Mouse (Mus musculus) right cerebral cortex, postnatal 36 days (tissue): ENCODE data around the gene Dnah8.

Experiments
- DNase-seq, 2 experiments: peaks; one replicate each; pipeline ENCODE4 v3.0.0; 2022; ENCODE audit warnings: low spot score in 2 of 2, mixed read lengths in 1 of 2

Gene Dnah8

DNA sequence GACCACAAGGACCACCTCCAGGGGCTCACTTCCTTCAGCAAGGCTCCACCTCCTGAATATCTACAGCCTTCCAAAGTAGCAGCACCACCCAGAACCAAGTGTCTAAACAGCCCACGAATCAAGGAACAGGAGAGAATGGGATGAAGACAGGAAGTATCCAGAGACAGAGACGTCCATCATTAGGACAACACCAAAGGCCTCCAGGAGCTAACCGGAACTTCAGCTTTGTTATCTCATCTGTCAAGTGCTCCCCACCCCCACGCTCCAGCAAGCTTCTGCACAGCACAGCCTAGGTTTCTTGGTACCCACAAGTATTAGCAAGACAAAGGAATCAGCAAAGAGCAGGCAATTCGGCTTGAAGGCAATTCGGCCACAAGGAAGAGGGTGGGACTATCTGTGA lies 254.5 kb downstream of the Dnah8 start:
- DNase-seq = no peak

- no peak for DNase-seq
Observed at GRCm38 (mm10) chr17:30880391-30880790, 256.2 kb downstream of the Dnah8 start.

- no peak for DNase-seq
Observed at GRCm38 (mm10) chr17:30881001-30881400, 256.8 kb downstream of the Dnah8 start.

GRCm38 (mm10) chr17:30882206-30882605 lies 258.1 kb downstream of the Dnah8 start:
- no peak for DNase-seq

- DNase-seq = no peak
Observed at GRCm38 (mm10) chr17:30883534-30883933, 259.4 kb downstream of the Dnah8 start.

GRCm38 (mm10) chr17:30892086-30892485 lies 267.9 kb downstream of the Dnah8 start:
- no peak for DNase-seq

DNA sequence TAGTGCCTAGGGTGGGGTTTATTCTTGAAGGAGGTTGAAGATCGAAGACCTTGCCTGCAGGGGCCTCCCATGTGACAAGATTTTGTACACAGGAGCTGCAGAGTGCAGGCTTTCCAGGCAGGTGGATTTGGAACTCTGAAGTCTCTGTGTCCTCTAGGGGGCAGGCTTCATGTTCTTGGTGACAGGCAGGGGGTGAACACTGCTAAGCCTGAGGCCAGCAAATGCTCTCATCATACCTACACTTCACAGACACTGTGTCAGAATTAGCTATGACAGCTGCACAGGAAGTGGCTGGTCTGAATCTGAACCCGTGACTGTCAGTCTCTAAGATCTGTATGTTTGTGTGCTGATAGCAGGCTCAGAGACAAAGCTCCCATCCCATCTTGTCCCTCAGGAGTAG lies 268.6 kb downstream of the Dnah8 start:
- no peak for DNase-seq

DNA sequence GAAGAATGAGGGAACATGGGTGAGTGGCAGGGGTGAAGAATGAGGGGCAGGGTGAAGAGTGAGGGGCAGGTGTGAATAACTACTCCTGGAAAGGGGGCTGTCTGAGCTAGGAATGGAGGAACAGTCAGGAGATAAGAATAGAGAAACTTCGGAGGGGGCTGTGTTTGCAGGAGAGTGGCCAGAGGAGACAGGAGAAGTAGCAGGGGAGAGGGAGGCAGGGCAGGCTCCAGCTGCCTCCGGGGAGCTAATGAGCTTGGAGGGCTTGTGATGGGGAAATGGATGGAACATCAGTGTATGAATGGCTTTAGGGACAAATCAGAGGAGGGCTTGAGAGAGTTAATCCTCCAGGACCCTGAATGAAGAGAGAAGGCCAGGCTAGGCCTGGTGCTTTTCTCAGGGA lies 272.9 kb downstream of the Dnah8 start:
- DNase-seq = no peak

DNA sequence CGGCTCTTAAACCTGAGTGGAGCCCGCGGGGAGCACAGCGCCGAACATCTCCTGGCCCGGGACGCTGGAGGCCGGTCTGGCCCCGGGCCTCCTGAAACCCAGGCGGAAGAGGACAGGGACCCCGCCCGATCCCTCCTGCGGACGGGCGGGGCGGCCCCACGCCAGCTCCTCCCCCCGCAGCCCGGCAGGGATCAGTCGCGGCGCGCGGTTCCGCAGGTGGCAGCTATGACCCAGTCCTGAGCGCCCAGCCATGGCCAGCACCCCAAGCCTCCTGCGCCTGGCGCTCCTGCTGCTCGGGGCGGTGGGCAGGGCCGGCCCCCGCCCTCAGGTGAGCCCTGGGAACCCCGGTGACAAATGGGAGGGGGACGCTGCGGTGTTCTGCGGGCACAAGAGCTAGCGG lies 277.5 kb downstream of the Dnah8 start, which contains the start of gene Glp1r:
TSS of gene Glp1r (plus strand) at position 191 of the 400 bp plus-strand sequence.
- no peak for DNase-seq

DNA sequence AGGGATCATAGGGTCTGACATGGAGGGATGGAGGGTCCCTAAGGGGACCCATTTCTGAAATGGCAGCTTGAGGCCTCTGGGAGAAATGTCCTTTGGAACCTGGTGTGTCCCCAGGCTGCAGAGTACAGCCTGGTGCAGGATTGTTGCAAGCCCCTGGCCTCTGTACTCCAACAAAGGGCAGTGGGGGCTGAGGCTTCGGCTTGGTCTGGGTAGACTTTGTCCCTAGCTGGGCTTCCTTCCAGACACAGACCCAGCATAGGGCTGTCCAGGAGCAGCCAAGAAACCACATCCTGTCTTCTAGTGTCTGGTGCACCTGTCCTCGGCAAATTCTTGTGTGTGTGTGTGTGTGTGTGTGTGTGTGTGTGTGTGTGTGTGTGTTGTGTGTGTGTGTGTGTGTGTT lies 279.9 kb downstream of the Dnah8 start:
- no peak for DNase-seq

DNA sequence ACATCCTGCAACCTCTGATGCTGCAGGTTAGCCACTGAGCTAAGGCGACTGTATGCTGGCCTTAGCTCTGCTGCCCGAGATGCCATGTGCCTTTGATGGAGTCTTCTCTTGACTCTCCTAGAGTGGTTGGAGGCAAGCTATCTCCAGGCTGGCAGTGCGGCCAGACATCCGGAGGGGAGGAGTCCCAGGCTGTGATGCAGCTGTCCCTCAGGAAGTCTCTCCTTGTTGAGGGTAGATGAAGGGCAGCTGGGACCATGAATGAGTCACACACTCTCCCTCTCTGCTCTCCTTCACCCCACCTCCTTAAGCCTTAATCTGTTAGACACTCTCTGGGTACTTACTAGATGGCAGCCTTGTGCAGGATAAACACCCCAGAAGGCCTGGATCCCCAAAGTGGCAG lies 283.4 kb downstream of the Dnah8 start:
- no peak for DNase-seq

- DNase-seq = no peak
Observed at GRCm38 (mm10) chr17:30910866-30911731, 286.9 kb downstream of the Dnah8 start.

DNA sequence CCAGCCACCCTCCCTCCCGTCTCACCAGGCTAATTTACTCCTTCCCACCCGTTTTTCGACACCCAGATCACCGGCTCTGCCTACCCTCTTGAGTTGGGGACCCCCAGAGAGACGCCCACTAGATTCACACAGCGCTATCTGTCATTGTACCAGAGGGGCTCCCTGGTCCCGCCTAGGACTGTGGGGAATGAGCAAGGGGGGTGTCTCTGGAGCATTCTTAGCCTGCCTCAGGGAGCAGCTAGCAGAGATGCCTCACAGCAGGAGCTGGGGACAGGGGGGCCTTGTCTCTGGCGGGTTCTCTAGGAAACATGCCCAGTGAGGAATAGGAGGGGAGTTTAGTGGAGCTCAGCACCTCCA lies 287.6 kb downstream of the Dnah8 start:
- DNase-seq = no peak

DNA sequence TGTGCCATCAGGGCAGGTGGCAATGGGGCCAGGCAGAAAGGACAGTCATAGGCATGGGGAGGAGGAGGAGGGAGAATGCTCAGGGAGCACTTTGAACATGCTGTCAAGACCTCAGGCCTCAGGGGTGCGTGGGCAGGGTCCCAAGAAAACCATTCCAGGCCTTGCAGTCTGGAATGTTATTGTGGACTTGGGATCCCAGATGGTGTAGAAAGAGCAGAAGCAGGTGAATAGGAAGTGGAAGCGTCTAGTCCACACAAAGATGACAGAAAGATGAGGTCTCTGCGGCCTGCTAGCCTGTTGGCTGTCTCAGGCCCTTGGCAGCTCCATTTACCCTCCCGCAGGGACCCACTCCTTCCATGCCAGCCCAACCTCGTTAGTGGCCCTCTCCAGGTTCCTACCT lies 288.4 kb downstream of the Dnah8 start:
- no peak for DNase-seq

GRCm38 (mm10) chr17:30914264-30914663 lies 290.1 kb downstream of the Dnah8 start:
- DNase-seq = no peak

DNA sequence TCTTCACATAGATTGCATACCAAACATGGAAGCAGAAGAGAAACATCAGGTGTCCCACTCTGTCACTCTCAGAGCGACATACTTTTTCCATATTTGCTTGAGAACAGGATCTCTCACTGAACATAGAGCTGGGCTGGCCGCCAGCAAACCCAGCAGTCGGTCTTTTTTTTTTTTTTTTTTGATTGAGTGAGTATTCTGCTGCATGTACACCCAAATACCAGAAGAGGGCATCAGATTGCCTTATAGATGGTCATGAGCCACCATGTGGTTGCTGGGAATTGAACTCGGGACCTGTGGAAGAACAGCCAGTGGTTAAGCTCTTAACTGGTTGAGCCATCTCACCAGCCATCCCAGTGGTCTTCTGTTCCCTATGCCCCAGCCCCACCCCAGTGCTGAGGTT lies 299.4 kb downstream of the Dnah8 start:
- DNase-seq = no peak
